Mouse (Mus musculus): ENCODE measurements at regions not wholly inside any gene's neighbourhood (a gene's known extent, or its start where the extent isn't known, plus 50 kb on each side); places are given as distances from the start of the nearest gene placed in this dataset.
A peak's percentile ranks its signal among the peaks of the same experiment; 100 is the strongest.

DNA sequence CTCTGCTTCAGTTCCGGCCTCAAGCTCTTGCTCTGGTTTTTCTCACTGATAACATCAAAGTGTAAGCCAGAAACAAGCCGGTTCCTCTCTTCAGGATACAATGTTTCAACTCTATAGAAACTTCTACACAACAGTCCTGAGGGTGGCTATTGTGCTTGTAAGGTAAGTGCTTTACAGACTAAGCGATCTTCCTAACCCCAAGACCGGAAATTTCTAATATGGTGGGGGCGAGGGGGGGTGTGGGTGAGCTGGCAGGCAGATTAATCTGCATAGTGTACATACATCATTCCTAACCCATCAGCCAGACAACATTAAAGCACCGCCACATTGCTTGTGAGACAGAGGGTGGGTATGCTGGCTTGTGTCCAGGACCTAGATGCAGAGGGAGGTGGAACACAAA is 200.8 kb downstream of the Uaca start:
- no peak for DNase-seq (ENCODE audit: low spot score in 2 of 2)

DNA sequence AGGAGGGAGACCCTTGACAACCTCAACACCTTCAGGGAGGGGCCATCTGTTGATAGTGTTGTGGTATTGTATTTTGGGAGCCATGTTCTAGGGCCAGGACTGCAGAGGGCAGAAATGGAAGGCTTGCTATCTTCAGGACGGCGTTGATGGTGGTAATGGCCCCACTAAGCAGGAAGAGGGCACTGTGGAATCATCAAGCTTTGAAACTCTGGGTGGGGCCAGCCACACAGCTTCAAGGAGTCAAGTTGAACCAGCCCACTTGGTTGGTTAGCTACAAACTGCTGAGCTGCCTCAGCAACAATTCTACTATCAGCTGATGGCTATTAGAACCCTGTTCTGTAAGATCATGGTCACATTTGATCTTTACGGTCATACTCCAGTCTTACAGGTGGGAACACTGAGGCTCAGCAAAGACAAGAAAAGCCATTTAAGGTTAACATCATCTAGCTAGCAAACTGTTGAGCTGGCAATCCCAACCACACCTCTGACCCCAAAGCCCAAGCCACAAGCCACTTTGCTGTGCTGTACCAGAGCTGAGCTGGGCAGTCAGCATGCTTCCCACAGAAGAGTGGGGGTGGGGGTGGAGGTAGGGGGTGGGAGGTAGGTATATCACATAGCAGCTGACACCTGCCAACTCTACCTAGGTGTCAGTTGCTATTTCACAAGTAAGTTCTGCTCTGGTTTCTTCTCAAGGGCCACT is 203.9 kb downstream of the Uaca start:
- peak in 1 of 2 experiments; percentile 37 for DNase-seq (ENCODE audit: low spot score in 2 of 2)

DNA sequence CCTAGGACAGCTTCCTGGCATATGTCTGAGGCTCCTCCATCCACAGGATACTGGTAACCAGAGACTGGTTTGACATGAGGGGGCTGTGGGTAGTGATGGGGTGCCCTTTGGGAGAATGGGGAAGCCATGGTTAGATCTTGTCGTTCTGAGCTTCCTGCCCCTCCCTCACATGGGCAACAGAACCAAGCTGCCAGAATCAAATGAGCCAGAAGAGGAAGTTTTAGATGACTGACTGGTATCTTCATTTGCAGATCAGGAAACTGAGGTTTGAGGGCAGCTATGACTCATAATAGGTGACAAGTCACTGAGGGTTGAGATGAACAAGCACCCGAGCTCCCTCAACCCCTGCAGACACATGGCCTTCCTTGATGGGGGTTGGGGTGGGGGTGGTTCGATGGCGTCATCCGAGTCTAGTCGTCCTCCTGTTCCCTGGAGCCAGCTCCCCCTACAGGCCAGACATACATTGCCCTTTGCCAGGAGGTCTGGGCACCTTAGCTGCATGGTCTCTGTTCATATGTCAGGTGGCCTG is 204.7 kb downstream of the Uaca start:
- no peak for DNase-seq (ENCODE audit: low spot score in 2 of 2)

DNA sequence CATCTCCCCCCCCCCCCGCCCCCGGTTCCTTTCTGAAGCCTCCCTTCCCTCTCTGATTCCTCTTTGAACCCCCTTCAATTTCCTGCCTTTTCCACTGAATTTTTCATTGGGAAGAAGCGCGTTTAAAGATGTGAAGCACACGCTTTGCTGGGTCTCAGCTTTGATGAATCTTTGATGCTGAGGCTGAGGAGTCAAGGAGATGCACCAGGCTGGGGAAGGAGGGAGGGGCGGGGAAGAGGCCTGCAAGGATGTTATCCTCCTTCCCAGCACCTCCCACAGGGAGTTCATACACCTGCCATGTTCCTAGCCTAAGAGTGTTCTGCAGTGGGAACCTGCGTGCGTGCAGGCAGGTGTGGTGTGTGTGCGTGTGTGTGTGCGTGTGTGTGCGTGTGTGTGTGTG is 205.9 kb downstream of the Uaca start:
- DNase-seq (ENCODE audit: low spot score in 2 of 2), result no peak

DNA sequence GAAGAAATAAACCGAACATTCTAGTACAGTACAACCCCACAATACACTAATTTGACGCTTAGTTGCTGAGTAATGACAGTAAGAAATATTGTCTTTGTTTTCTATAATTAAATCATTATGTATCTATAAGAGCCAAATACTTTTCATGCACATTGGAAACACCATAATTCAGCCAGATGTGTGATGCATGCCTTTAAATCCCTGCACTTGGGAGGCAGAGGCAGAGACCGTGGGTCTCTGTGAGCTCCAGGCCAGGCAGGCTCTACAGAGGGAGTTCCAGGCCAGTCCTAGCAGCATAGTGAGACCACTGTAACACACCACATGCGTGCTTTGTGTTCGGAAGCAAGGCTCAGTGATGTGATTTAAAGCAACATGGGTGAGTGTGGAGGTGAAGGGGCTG is 208.2 kb downstream of the Uaca start:
- DNase-seq (ENCODE audit: low spot score in 2 of 2), result no peak

DNA sequence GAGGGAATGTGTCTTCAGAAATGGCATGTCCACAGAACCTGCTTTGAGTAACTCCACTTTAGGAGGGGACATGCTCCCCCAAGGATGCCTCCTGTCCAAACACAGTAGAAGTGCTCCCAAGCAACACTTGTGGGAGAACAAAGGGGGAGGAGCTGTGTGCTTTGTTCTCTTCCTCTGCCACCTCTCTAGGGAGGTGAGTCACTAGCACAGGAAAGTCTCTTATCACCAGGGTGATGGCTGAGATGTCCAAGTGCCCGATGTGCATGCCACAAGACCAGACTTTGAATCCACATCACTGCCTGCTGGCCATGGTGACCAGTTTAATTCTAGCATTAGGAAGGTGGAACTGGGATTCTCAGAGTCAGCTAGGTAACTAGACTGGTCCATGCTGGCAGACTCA is 214.1 kb downstream of the Uaca start:
- no peak for DNase-seq (ENCODE audit: low spot score in 2 of 2)

DNA sequence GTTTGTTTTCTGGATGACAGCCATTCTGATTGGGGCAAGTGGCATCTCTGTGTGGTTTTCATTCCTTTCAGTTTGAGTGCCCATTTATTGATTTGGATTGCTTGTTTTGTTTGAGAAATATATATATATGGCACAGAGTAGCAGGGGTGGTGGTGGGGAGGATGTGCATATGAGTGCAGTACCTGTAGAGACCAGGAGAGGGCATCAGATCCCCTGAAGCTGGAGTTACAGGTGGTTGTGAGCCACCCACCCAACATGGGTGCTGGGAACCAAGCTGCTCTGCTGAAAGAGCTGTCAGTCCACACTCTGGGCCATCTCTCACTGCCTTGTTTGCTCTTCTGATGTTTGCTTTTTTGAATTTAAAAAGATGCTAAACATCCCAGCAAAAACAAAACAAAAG is 216.7 kb downstream of the Uaca start:
- no peak for DNase-seq (ENCODE audit: low spot score in 2 of 2)

DNA sequence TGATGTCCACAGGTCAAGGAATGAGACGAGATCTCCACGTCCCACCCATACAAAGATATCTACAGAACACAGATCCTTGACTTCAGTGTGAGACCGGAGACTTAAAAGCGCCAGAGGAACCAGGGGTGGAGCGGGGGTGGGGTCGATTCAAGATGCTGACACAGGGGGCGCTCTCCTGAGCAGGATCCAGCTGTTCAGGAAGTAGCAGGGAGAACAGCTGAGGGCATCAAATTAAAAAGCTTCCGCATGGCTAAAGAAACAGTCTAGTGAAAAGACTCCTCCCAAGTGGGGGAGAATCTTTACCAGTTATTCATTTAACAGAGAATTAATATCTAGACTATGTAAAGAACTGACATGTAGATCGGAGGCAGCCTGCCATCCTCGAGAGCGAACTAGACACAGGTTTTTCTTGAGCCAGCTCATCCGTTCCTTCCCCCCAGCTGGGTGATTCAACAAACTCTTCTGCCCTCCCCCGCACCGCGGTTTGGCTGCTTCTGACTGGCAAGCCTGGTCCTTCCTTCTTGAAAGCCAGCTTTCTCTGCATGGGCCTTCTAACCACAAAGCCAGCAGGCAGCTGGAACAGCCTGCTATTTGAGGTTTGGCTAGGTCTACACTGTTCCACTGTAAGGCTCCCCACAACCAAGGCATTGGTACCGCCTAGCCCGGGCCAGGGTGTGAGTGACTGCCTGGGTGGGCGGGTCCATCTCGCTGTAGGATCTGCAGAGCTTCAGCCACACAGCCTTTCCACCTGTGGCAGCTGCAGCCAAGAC is 218.6 kb downstream of the Uaca start:
- peak; percentile 82 to 84 for DNase-seq (ENCODE audit: low spot score in 2 of 2)

DNA sequence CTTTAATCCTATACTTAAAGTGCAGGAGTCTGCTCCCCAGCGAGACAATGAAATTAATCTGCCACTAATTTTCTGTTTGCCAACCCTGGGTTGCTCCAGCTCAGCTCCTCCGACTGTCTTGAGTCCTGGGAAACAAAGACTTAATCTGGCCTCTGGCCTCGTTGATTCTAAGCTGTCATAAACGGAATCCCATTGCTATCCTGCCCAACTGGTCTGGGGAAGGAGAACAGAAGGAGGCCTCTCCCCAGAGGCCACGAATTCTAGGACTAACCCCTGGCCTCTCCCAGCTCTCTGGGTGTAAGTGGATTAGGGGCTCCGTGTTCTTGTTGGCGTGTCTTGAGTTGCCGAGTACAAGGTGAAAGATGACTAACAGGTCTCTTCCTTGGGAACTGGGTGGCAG is 219.8 kb downstream of the Uaca start:
- no peak for DNase-seq (ENCODE audit: low spot score in 2 of 2)

DNA sequence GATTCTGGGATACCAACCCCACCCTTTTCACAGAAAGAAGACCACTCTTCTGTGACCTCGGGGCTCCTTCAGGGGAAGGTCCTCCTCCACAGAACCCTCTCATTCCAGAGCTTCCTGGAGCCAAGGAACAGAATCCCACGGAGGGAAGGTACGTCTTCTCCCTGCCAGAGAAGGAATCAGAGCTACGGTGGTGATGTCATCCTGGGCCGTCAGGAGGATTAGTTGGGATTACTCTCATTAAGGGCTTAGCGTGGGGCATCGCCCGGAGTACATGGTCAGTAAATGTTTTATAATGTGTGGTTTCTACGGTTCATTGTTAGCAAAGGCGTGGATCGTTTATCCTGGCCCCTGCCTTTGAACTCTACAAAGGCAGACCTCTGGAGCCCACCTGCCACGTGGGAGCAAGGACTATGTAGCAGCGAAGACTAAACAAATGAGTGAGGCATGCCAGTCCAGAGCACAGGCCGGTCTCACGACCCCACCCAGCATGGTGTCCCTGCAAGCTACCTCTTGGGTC is 221.1 kb downstream of the Uaca start:
- no peak for DNase-seq (ENCODE audit: low spot score in 2 of 2)

DNA sequence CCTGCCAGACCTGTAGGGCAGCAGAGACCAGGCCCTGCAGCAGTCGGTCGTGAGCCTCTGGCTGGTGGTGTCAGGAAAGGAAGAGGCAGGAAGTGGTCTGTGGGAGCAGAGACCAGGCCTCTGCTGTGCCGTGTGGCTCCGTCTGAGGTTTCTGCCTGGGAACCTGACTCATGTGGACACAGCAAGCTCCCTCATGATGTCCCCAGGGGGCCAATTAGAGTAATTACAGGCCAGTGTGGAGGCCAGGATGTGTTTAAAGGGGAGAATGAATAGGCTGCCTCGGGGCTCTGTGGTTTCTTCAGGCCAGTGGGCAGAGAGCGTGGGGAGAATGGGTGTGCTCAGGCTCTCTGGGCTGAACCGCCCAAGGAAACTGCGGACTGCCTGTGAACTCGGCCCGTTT is 222.3 kb downstream of the Uaca start:
- DNase-seq (ENCODE audit: low spot score in 2 of 2), result no peak

DNA sequence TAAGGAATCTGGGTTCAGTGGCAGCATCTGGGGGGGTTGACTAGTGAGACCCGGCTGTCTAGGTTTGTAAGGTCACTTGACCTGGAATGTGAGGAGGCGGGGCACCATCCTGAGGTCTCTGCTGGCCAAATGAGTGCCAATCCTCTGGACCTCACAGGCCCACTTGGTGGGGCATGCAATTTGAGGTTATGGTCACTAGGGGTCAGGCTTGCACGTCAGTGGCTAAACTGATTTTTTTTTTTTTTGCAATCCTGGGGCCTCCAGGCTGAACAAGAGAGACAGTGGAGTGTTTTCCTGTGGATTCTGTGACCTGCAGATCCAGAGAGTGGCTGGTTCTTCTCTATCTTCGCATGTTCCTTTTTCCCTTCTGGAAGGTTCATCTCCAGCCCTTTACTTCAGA is 225.6 kb downstream of the Uaca start:
- DNase-seq (ENCODE audit: low spot score in 2 of 2), result no peak

DNA sequence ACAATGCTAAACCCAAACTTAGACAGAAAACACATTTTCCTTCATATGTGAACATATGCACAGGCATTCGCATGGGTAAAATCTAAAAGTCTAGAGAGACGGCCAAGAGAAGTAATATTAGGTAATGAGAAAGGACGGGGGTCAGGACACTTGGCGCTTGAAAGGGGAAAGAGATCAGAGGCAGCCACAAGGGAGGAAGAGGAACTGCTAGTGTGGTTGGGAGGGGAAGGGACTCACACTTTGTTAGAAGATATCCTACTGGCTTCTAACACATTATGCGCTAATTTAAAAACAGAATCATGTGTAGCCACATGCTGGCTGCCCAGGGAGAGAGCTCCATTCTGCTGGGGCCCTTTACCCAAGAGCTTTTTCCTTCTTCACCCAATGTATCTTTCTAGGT is 227.5 kb downstream of the Uaca start:
- no peak for DNase-seq (ENCODE audit: low spot score in 2 of 2)

DNA sequence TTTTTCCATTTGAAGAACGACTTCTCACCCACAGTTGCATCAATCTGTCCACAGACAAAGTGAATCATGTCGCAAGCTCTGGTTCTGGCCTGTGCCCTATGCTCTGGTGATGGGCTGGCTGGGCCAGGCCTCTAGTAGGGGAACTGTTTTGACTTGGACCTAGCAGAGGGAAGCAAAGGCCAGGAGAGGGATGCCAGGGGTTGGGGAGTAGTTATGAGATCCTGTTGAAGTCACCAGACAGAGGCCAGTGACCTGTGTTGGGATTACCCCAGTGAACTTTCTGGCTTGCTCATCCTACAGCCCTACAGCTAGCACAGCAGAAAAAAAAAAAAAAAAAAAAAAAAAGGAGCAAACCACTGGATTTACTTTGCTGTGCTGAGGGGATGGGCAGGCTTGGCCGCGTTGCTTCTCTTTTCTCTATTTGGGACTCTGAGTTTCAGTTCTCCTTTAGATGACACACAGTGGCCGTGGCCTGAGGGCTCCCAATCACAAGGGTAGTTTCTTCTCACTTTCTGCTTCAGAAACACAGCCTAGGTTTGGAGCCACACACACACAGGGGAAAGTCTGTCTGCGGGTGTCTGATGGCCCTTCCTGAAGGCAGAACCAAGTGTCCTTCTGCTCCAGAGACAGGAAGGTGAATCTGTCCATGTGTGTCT is 228.2 kb downstream of the Uaca start:
- no peak for DNase-seq (ENCODE audit: low spot score in 2 of 2)

DNA sequence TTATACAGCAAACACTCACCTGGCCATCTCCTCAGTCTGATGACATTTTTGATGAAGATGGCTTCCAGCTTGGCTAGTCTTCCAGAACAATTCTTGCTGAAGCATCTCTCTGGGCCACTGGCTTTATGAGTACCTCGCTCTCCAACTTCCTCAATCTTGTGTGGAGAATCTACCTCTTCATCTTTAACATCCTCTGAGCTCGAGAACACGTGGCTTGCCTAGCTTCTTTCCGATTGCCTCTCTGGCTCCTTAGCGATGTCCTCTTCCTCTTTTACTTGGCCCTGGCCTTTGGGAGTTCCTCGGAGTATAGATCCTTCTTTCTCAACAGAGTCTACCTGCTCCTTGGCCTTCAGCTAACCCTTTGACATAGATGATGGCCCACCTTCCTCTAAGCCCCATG is 231.0 kb downstream of the Uaca start:
- no peak for DNase-seq (ENCODE audit: low spot score in 2 of 2)

DNA sequence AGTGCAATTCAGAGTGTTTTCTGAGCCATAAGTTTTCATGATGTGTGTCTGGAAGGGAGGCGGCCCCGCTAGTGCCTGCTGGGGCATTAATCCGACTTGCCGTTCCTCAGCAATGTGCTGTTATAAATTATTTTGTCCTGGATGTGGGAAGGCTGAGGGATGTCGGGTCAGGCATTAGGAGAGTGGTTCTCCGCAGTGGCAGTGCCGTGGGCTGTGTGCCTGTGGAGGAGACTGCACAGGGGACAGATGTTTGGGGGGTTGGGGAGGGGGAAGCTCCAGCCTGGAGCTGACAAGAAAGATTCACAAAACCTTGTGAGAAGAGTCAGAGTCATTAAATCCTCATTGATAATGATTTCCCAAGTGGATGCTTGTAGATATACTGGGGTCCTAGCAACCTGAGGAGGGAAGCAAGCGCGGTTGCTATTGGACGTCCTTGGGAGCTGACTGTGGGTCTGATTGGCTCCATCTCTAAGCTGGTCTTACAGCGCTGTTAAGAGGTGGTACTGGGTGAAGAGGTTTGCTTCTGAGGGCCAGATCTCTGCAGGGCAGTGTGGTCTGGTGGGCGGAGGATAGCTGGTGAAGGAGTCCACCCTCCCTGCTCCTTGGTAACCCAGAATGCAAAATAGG is 234.5 kb downstream of the Uaca start:
- no peak for DNase-seq (ENCODE audit: low spot score in 2 of 2)

DNA sequence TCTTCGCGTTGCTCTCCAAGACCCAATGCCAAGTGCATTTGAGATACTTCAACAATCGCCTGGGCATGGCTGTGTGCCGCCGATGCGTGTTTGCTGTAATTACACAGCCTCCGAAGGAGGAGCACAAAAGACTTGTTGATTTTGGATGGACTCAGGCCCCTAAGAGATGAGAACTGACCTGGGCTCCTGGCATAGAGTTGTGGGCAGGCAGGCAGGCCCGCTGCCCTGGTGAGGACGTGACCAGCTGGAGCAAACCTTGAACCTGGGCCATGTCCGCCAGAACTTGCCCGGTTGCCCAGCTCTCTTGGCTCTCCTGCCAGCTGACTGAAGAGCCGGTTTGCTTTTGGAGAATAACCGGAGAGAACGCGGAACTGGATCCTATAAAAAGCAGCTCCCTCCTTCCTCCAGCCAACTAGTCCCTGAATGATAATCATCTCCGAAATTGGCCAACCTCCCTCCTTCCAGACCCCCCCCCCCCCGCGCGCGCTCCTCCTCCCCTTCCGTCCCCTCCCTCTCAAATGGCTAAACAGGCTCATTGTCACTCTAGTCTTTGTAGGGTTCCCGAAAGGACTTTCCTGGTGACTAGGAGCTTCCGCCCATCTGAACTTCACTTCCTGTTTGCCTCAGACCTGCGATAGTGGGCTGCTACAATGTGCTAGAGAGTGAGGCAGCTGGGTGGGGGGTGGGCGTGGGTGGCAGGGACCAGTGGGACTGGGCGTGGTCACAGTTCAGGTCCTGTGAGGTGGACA is 237.5 kb downstream of the Uaca start:
- DNase-seq (ENCODE audit: low spot score in 2 of 2), result peak; percentile 19 to 21

DNA sequence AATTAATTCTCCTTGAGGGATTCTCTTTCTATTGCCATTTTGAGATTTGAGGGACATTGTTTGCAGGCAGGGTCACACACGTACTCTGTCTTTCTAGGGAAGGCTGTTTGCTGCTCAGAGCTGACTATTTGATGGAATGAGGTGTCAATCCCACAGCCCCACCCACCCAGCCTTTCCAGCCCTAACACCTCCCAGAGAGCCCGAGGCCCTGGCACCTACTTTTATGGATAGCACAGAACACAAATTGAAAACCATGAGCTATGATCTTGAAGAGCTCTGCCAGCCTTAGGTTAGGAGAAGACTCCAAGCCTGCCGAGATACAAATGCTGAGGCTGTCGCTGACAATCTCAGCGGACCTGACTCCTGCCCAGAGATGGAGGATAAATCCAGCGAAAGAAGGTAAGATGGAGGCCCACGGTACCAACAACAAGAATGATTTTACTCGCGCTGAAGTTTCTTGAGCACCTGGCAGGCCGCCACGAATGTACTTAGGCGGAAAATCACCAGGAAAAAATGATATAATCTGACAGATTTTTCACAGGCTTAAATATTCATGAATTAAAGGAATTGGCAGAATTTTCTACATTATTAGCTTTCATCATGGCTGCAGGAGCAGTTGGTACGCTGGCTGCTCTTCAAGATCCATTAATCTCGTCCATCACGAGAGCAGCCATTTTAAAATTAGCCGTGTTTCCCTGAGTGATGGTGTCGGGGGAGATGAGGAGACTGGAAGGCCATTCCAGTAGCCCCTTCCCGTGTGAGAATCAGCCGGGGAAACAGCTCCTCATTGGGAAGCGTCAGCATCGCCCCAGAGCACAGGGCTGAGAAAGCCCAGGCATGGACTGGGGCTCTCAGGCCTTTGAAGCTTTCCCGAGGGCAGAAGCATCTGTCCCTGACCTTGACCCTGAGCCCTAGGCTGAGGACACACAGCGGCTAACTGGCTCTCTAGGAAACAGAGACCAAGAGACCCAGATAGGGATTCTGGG is 238.4 kb downstream of the Uaca start:
- DNase-seq (ENCODE audit: low spot score in 2 of 2), result peak; percentile 28 to 59

DNA sequence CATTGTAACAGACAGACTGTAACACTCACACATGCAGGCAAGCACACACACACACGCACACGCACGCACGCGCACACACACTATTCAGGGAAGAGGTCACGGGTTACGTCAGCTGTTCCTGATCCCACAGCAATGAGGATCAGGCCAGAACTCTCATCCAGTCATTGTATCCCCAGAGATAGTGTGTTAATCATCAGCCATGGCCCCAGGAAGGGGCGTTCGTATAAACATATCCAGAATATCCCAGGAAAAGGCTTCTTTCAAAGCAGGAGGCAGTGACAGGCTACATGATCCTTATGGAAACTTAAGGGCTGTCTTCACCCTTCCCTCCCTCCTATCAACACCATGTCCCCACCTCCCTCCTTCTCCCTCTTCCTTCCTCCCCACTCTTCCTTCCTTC is 239.3 kb downstream of the Uaca start:
- no peak for DNase-seq (ENCODE audit: low spot score in 2 of 2)

DNA sequence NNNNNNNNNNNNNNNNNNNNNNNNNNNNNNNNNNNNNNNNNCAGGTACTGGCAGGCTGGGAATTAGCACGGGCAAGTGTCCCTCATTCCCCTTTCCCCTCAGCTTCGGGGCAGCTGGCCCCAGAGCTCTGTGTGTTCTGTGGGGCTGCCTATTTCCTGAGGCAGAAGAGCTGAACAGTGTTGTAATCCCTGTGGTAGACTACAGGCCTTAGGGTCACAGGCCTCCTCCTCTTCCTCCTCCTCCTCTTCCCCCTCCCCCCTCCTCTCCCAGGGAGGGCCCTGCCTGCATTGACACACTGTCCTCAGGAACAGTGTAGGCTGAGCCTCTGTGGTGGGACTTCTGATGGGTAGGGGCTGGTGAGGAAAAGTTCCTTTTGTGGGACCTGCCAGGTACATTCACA is 247.7 kb downstream of the Uaca start:
- DNase-seq (ENCODE audit: low spot score in 2 of 2), result no peak

Measured in layer of hippocampus, adult 8-10 months (tissue).